Mouse (Mus musculus) retina, postnatal 7 days (tissue): ENCODE data around the gene Srpk1.
A peak's percentile ranks its signal among the peaks of the same experiment; 100 is the strongest.

ENCODE experiments used
- DNase-seq: peaks from one replicate; pipeline ENCODE4 v3.0.0-alpha.2; 2012; ENCODE audit warnings: low read depth, low spot score

Srpk1 gene

GRCm38 (mm10) chr17:28622300-28622759, at the start of gene Srpk1:
Gene Srpk1 (minus strand): TSS chr17:28622709.
- DNase-seq = peak; percentile 90

GRCm38 (mm10) chr17:28659564-28659963, 37.1 kb upstream of the Srpk1 start:
- DNase-seq = no peak

GRCm38 (mm10) chr17:28657936-28658335, 35.4 kb upstream of the Srpk1 start:
- DNase-seq = no peak

GRCm38 (mm10) chr17:28650268-28650667, 27.8 kb upstream of the Srpk1 start:
- DNase-seq = no peak

GRCm38 (mm10) chr17:28648607-28649370, 26.3 kb upstream of the Srpk1 start:
- peak; percentile 16 for DNase-seq

GRCm38 (mm10) chr17:28646221-28646620, 23.7 kb upstream of the Srpk1 start:
- no peak for DNase-seq

- no peak for DNase-seq
Measured at GRCm38 (mm10) chr17:28644112-28644511, 21.6 kb upstream of the Srpk1 start.

GRCm38 (mm10) chr17:28643697-28644096, 21.2 kb upstream of the Srpk1 start:
- no peak for DNase-seq

- DNase-seq = no peak
Measured at GRCm38 (mm10) chr17:28640113-28640512, 17.6 kb upstream of the Srpk1 start.

- DNase-seq = no peak
Measured at GRCm38 (mm10) chr17:28637711-28638690, 15.5 kb upstream of the Srpk1 start.

GRCm38 (mm10) chr17:28635842-28636241, 13.3 kb upstream of the Srpk1 start:
- DNase-seq = no peak

- no peak for DNase-seq
Measured at GRCm38 (mm10) chr17:28629125-28629524, 6.6 kb upstream of the Srpk1 start.

- no peak for DNase-seq
Measured at GRCm38 (mm10) chr17:28628248-28629124, 6.0 kb upstream of the Srpk1 start.

GRCm38 (mm10) chr17:28626937-28627336, 4.4 kb upstream of the Srpk1 start:
- DNase-seq = no peak

GRCm38 (mm10) chr17:28625327-28625726, 2.8 kb upstream of the Srpk1 start:
- DNase-seq = no peak

GRCm38 (mm10) chr17:28624841-28625240, 2.3 kb upstream of the Srpk1 start:
- DNase-seq = no peak

- peak; percentile 16 for DNase-seq
Measured at GRCm38 (mm10) chr17:28621381-28622299, 869 bp downstream of the Srpk1 start.

- no peak for DNase-seq
Measured at GRCm38 (mm10) chr17:28618775-28619174, 3.7 kb downstream of the Srpk1 start.

GRCm38 (mm10) chr17:28618124-28618523, 4.4 kb downstream of the Srpk1 start:
- no peak for DNase-seq

- DNase-seq = no peak
Measured at GRCm38 (mm10) chr17:28617636-28618035, 4.9 kb downstream of the Srpk1 start.
